Mouse (Mus musculus) liver, postnatal 0 days (tissue): ENCODE measurements around the gene Cops8. TPM values are rescaled to one million over a fixed set of nuclear protein-coding genes. Genes with fewer than 3 reads are reported as not detected.

Experiments used
- ATAC-seq: fragments of 200-750 bp; cut with Nextera tagmentation; 2 replicates; pipeline ENCODE4 v1.8.0; 2017; ENCODE audit warnings: mild to moderate bottlenecking, moderate library complexity
- DNase-seq: peaks from one replicate; pipeline ENCODE4 v3.0.0-alpha.2; 2016
- H3K27ac ChIP-seq: fragments of 300-500 bp; sonication (generic); 2 replicates; pipeline ENCODE4 v1.5.1; 2014; ENCODE audit warnings: antibody characterized with exemption, moderate library complexity, mild to moderate bottlenecking, low read depth
- H3K27me3 ChIP-seq: fragments of 300-500 bp; sonication (generic); 2 replicates; pipeline ENCODE4 v1.6.1; 2014; ENCODE audit warnings: low read length, control low read depth, mixed read lengths; ENCODE audit not compliant: insufficient read depth
- H3K36me3 ChIP-seq: fragments of 300-500 bp; sonication (generic); replicated peaks from 2 replicates; pipeline ENCODE4 v1.6.1; 2014; ENCODE audit warnings: mild to moderate bottlenecking, control low read depth, low read length, moderate library complexity, mixed read lengths; ENCODE audit not compliant: insufficient read depth
- H3K4me1 ChIP-seq: fragments of 300-500 bp; sonication (generic); 2 replicates; pipeline ENCODE4 v1.6.1; 2014; ENCODE audit warnings: antibody characterized with exemption, mild to moderate bottlenecking, control low read depth; ENCODE audit not compliant: insufficient read depth
- H3K4me2 ChIP-seq: fragments of 300-500 bp; sonication (generic); 2 replicates; pipeline ENCODE4 v1.6.1; 2014; ENCODE audit warnings: low read depth, mild to moderate bottlenecking, low read length, moderate library complexity, mixed read lengths
- H3K4me3 ChIP-seq: fragments of 300-500 bp; sonication (generic); 2 replicates; pipeline ENCODE4 v1.5.1; 2014; ENCODE audit warnings: low read depth, low read length
- H3K9ac ChIP-seq: fragments of 300-500 bp; sonication (generic); replicated peaks from 2 replicates; pipeline ENCODE4 v1.6.1; 2014; ENCODE audit warnings: mild to moderate bottlenecking, moderate library complexity
- H3K9me3 ChIP-seq: fragments of 300-500 bp; sonication (generic); 2 replicates; pipeline ENCODE4 v1.6.1; 2016; ENCODE audit warnings: mild to moderate bottlenecking, control low read depth, low read length, mixed read lengths
- CTCF ChIP-seq: sonication (generic); IDR thresholded peaks from 2 replicates; pipeline ENCODE4 v1.5.1; 2016; ENCODE audit warnings: antibody characterized with exemption, low read depth
- EP300 ChIP-seq: IDR thresholded peaks from 2 replicates; pipeline ENCODE4 v1.6.1; 2016; ENCODE audit warnings: antibody characterized with exemption, low read depth, mild to moderate bottlenecking
- WGBS: fragments of 180-500 bp; shearing (Covaris S2); extraction: QIAGEN DNeasy Blood & Tissue Kit; methylation state at CpG from one replicate; pipeline ENCODE4 v1.1.7; 2014; ENCODE audit not compliant: insufficient replicate concordance; 5-methylcytosine and 5-hydroxymethylcytosine counted together
- polyA plus RNA-seq: library from polyadenylated mRNA; unstranded; fragments of >200 nt; fragmentation: Nextera tagmentation; extraction: Ambion mirVana; gene quantifications from 2 replicates; pipeline ENCODE4 v1.2.1, GENCODE M21; 2015

Gene Cops8
- polyA plus RNA-seq: 30.1 and 33.0 TPM in 2 replicates

DNA sequence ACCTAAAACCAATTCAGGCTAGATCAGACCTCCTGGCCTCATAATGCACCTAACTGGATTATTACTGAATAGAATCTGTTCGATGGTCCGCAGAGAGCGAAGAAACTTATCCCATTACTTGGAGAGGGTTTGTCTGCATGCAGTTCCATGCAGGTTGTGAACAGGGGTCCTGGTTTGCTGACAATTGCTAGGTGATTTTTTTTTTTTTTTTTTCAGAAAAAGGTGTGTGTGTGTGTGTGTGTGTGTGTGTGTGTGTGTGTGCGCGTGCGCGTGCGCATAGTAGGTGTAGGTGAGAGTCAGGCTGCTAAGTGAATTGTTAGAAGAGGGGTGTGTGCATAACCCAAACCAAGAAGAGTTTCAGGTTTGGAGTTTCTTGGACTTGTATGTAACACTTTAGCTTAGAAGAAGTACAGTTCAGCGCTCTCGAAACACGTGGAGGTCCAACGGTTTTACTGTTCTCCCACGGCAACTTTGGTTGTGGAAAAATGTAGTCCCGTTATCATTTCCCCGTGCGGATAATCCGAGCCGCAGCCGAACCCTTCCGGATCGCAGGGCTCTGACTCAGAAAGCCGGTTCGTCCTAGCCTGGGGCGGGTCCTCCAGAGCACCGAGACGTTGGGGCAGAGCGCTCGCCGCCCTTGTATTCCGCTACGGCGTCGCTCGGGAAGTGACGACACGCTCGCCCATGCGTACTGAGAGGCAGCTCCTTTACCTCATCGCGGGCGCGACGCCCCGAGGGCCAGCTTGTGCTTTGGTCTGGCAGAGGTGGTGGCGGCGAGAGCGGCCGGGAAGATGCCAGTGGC lies at the start of gene Cops8:
Cops8 (plus strand) TSS at position 223 of the 802 bp plus-strand sequence.
- peak within 1 kb of the TSS; percentile 68 for H3K4me2 ChIP-seq
- 5% methylated on average over 48 of the region's 48 CpGs for WGBS
- peak within 1 kb of the TSS; percentile 66 for H3K27ac ChIP-seq
- H3K36me3 ChIP-seq: peaks cover 20% of the 10 kb centered on the region
- TF ChIP-seq EP300 (no peak), CTCF (no peak)
- DNase-seq (peak; percentile 96), ATAC-seq (peak; percentile 100)
- no peaks in the 10 kb centered on the region for H3K27me3 ChIP-seq
- peak within 1 kb of the TSS; percentile 94 for H3K4me3 ChIP-seq
- H3K4me1 ChIP-seq: peaks cover 3% of the 10 kb centered on the region; the same call in 1 of the 2 replicates
- H3K9me3 ChIP-seq: no peaks in the 10 kb centered on the region
- H3K9ac ChIP-seq: peak within 1 kb of the TSS; percentile 91

DNA sequence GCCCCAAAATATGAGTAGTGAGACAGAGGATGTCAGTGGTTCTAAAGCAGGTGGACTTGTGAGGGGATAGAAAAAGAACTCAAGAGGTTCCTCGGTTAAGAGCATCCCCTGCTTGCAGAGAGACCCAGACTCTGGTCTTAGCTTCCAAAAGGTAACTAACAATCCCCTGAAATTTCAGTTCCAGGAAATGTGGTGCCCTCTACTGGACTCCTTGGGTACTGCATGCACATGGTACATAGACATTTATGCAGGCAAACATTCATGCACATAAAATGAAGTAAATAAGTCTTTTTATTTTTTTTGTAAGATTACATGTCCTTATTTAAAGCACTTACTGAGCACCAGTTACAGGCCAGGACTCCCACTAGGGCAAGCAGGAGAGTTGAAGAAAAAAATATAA lies 45.6 kb upstream of the Cops8 start:
- Histone ChIP-seq H3K27me3 (no peaks in the 10 kb centered on the region), H3K4me3 (no peak overlapping the region), H3K9me3 (no peaks in the 10 kb centered on the region; the same call in 1 of the 2 replicates), H3K4me1 (no peaks in the 10 kb centered on the region), H3K36me3 (no peaks in the 10 kb centered on the region), H3K27ac (no peak overlapping the region), H3K9ac (no peak overlapping the region), H3K4me2 (no peak overlapping the region)
- 74% methylated on average over 1 of the region's 1 CpGs for WGBS
- TF ChIP-seq CTCF (peak; percentile 68), EP300 (no peak)
- DNase-seq: peak; percentile 23
- no peak for ATAC-seq

DNA sequence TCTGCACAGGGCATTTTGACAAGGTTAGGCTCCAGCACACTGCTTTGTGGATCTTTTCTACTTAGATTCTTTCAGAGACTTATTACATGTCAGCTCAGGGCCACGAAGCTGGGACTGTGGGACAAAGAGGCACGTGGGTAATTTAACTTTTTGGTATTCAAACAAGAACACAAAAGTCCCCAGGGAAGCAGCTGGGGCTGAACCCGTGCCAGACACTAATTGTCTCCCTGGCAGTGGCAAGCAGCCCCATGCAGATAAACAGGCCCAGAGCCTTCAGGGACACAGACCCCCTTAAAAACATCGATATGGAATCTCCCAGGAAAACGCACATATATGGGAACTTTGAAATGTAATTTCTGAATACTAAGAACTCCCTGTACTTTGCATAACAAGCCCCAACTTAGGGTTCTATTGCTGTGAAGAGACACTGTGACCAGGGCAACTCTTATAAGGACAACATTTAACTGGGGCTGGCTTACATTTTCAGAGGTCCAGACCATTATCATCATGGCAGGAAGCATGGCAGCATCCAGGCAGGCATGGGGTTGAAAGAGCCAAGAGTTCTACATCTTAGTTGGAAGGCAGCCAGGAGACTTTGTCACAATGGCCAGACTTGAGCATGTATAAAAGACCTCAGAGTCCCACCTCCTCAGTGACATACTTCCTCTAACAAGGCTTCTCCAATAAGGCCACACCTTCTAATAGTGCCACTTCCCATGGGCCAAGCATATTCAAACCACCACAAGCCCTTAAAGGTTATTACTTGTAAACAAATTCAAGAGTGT lies 41.6 kb upstream of the Cops8 start:
- ATAC-seq (no peak), DNase-seq (no peak)
- 63% methylated on average over 5 of the region's 5 CpGs for WGBS
- Histone ChIP-seq H3K27me3 (no peaks in the 10 kb centered on the region), H3K36me3 (no peaks in the 10 kb centered on the region), H3K4me2 (no peak overlapping the region), H3K4me3 (no peak overlapping the region), H3K4me1 (no peaks in the 10 kb centered on the region), H3K9ac (no peak overlapping the region), H3K27ac (no peak overlapping the region), H3K9me3 (no peaks in the 10 kb centered on the region; the same call in 1 of the 2 replicates)
- no peak for TF ChIP-seq EP300
- TF ChIP-seq CTCF: no peak

DNA sequence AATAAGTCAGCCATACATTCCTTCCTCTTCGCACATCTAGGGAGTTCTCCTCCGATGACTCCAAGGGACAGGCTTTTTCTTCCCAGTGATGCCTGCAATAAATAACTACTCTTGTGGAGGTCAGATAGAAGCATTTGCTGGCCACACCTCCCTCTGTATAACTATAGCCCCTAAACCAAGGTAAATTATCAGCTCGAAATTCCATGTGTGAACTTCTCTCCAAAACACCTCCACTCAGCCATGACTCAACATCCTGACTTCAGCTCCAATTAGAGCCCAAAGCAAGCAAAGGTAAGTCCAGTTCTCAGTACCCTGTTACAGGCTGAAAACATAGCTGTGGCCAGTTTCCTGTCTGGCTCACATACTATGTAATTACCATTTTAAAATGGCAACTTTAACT lies 38.8 kb upstream of the Cops8 start:
- H3K9me3 ChIP-seq: no peaks in the 10 kb centered on the region
- no peaks in the 10 kb centered on the region for H3K27me3 ChIP-seq
- ATAC-seq: no peak
- H3K36me3 ChIP-seq: no peaks in the 10 kb centered on the region
- TF ChIP-seq EP300: no peak
- no peak for TF ChIP-seq CTCF
- WGBS: 81% methylated on average over 3 of the region's 3 CpGs
- H3K4me2 ChIP-seq: no peak overlapping the region
- no peak for DNase-seq
- no peak overlapping the region for H3K27ac ChIP-seq
- H3K4me1 ChIP-seq: no peaks in the 10 kb centered on the region
- no peak overlapping the region for H3K4me3 ChIP-seq
- H3K9ac ChIP-seq: no peak overlapping the region

DNA sequence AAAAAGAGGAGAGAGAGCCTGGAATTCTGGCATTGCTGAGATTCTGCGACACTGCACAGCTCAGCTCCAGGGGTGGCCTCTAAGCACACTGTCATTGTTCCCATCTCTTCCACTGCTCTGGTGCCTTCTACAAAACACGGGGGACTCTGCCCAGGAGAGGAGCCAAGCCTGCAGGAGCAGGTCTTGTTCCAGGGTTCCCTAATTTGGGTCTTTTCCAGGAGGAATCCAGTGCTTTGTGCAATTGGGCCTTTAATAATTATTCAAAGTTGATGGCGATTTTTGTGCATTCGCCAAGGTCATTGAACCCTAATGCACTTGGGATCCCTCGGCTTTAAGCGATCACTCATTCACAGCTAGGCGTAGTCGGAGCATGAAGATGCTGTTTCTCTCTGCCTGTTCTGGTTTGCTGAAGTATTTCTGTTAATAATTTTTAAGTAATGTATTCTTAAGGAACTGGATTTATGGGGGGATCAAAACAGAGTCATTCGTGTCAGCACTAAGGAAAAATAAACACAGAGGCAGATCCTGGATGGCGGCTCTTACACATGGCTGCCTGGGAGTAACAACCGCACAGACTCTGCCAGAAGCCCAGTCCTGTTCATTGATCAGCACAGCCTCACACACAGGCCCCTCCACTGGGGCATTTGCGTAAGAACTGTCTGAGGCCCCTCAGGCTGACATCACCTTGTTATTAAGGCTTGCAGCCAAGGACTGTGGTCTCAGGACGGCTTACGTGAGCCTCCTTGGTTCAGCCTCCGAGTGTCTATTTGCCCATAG lies 35.9 kb upstream of the Cops8 start:
- TF ChIP-seq CTCF: no peak
- TF ChIP-seq EP300: no peak
- Histone ChIP-seq H3K36me3 (no peaks in the 10 kb centered on the region), H3K27me3 (no peaks in the 10 kb centered on the region), H3K4me3 (no peak overlapping the region), H3K4me2 (no peak overlapping the region), H3K27ac (no peak overlapping the region), H3K9ac (no peak overlapping the region), H3K4me1 (no peaks in the 10 kb centered on the region), H3K9me3 (no peaks in the 10 kb centered on the region)
- DNase-seq (no peak), ATAC-seq (no peak)
- WGBS: 69% methylated on average over 15 of the region's 15 CpGs
